Mouse (Mus musculus) lung, embryonic 16.5 days (tissue): ENCODE results near the gene Chd6. TPM values are rescaled to one million over a fixed set of nuclear protein-coding genes. Genes with fewer than 3 reads are reported as not detected.

ENCODE experiments used
- ATAC-seq: fragments of 200-750 bp; cut with Nextera tagmentation; 2 replicates; pipeline ENCODE4 v1.8.0; 2017; ENCODE audit warnings: low read depth, mild to moderate bottlenecking, moderate library complexity
- H3K27ac ChIP-seq: fragments of 300-500 bp; sonication (generic); 2 replicates; pipeline ENCODE4 v1.5.1; 2014; ENCODE audit warnings: mild to moderate bottlenecking, control low read depth, low read length
- H3K27me3 ChIP-seq: fragments of 300-500 bp; sonication (generic); 2 replicates; pipeline ENCODE4 v1.6.1; 2014; ENCODE audit warnings: low read depth, low read length, mixed read lengths; ENCODE audit not compliant: control insufficient read depth, insufficient read depth
- H3K36me3 ChIP-seq: fragments of 300-500 bp; sonication (generic); 2 replicates; pipeline ENCODE4 v1.6.1; 2014; ENCODE audit warnings: low read length; ENCODE audit not compliant: control insufficient read depth, insufficient read depth
- H3K4me1 ChIP-seq: fragments of 300-500 bp; sonication (generic); replicated peaks from 2 replicates; pipeline ENCODE4 v1.6.1; 2014; ENCODE audit warnings: low read length, mixed read lengths; ENCODE audit not compliant: control insufficient read depth, insufficient read depth
- H3K4me2 ChIP-seq: fragments of 300-500 bp; sonication (generic); 2 replicates; pipeline ENCODE4 v1.6.1; 2014; ENCODE audit warnings: low read depth, low read length, control low read depth
- H3K4me3 ChIP-seq: fragments of 300-500 bp; sonication (generic); 2 replicates; pipeline ENCODE4 v1.5.1; 2014; ENCODE audit warnings: mild to moderate bottlenecking, low read length, control low read depth
- H3K9ac ChIP-seq: fragments of 300-500 bp; sonication (generic); 2 replicates; pipeline ENCODE4 v1.6.1; 2014; ENCODE audit warnings: low read length, control low read depth
- H3K9me3 ChIP-seq: fragments of 300-500 bp; sonication (generic); 2 replicates; pipeline ENCODE4 v1.6.1; 2016; ENCODE audit warnings: low read length; ENCODE audit not compliant: control insufficient read depth
- WGBS: fragments of 180-500 bp; shearing (Covaris S2); extraction: QIAGEN DNeasy Blood & Tissue Kit; methylation state at CpG from one replicate; pipeline ENCODE4 v1.1.7; 2014; 5-methylcytosine and 5-hydroxymethylcytosine counted together
- polyA plus RNA-seq: library from polyadenylated mRNA; unstranded; fragments of >200 nt; fragmentation: Nextera tagmentation; extraction: Ambion mirVana; gene quantifications from 2 replicates; pipeline ENCODE4 v1.2.1, GENCODE M21; 2015

The Chd6 gene
- 33.8 and 33.9 TPM in 2 replicates for polyA plus RNA-seq

- WGBS = under 1% methylated on average over 22 of the region's 27 CpGs
- H3K9me3 ChIP-seq = no peaks in the 10 kb centered on the region
These were observed at the start of gene Chd6 for GRCm38 (mm10) chr2:161108933-161109371. Gene Chd6, minus strand, starts transcription at chr2:161109075.

GRCm38 (mm10) chr2:161150004-161150842, 41.3 kb upstream of the Chd6 start:
- no peaks in the 10 kb centered on the region for H3K4me1 ChIP-seq
- WGBS = 59% methylated on average over 7 of the region's 7 CpGs
- ATAC-seq = no peak
- H3K4me3 ChIP-seq = no peak overlapping the region
- H3K9ac ChIP-seq = no peak overlapping the region
- no peaks in the 10 kb centered on the region for H3K9me3 ChIP-seq
- no peak overlapping the region for H3K27ac ChIP-seq
- no peak overlapping the region for H3K4me2 ChIP-seq
- H3K36me3 ChIP-seq = no peaks in the 10 kb centered on the region
- no peaks in the 10 kb centered on the region for H3K27me3 ChIP-seq

More at GRCm38 (mm10) chr2:161108933-161109371, at the start of gene Chd6:
- peak within 1 kb of the TSS; percentile 99 for H3K27ac ChIP-seq
- H3K4me1 ChIP-seq = peaks cover 24% of the 10 kb centered on the region
- no peaks in the 10 kb centered on the region for H3K27me3 ChIP-seq
- peak within 1 kb of the TSS; percentile 93 for H3K4me3 ChIP-seq
- peak within 1 kb of the TSS; percentile 76 for H3K4me2 ChIP-seq
- no peaks in the 10 kb centered on the region for H3K36me3 ChIP-seq
- peak within 1 kb of the TSS; percentile 98 for H3K9ac ChIP-seq
- peak; percentile 99 for ATAC-seq

- Histone ChIP-seq H3K9ac (no peak overlapping the region), H3K4me3 (no peak overlapping the region), H3K27me3 (no peaks in the 10 kb centered on the region), H3K36me3 (no peaks in the 10 kb centered on the region), H3K9me3 (no peaks in the 10 kb centered on the region), H3K4me1 (peaks cover 3% of the 10 kb centered on the region; the same call in 1 of the 2 replicates), H3K27ac (no peak overlapping the region), H3K4me2 (no peak overlapping the region)
- 29% methylated on average over 3 of the region's 3 CpGs for WGBS
- no peak for ATAC-seq
These were observed 39.6 kb upstream of the Chd6 start for GRCm38 (mm10) chr2:161148428-161149020.

- Histone ChIP-seq H3K9me3 (no peaks in the 10 kb centered on the region), H3K27ac (0 out of 2 replicates have a peak overlapping the region, but pooled peaks have one; percentile 4), H3K9ac (no peak overlapping the region), H3K4me1 (peaks cover 3% of the 10 kb centered on the region; the same call in 1 of the 2 replicates), H3K4me2 (no peak overlapping the region), H3K36me3 (no peaks in the 10 kb centered on the region), H3K27me3 (no peaks in the 10 kb centered on the region), H3K4me3 (no peak overlapping the region)
- 44% methylated on average over 4 of the region's 4 CpGs for WGBS
- ATAC-seq = no peak
These were observed 39.0 kb upstream of the Chd6 start for GRCm38 (mm10) chr2:161147656-161148427.

GRCm38 (mm10) chr2:161144799-161145198, 35.9 kb upstream of the Chd6 start:
- WGBS = 45% methylated on average over 4 of the region's 4 CpGs
- Histone ChIP-seq H3K27ac (peak overlapping the region; percentile 49), H3K4me2 (no peak overlapping the region), H3K9ac (no peak overlapping the region), H3K27me3 (no peaks in the 10 kb centered on the region), H3K4me3 (no peak overlapping the region), H3K4me1 (peaks cover 3% of the 10 kb centered on the region; the same call in 1 of the 2 replicates), H3K36me3 (no peaks in the 10 kb centered on the region), H3K9me3 (no peaks in the 10 kb centered on the region)
- peak; percentile 90 for ATAC-seq

- no peaks in the 10 kb centered on the region for H3K27me3 ChIP-seq
- no peaks in the 10 kb centered on the region for H3K9me3 ChIP-seq
- H3K27ac ChIP-seq = no peak overlapping the region
- ATAC-seq = peak; percentile 67
- 33% methylated on average over 11 of the region's 11 CpGs for WGBS
- H3K9ac ChIP-seq = no peak overlapping the region
- no peaks in the 10 kb centered on the region for H3K36me3 ChIP-seq
- H3K4me3 ChIP-seq = no peak overlapping the region
- peaks cover 15% of the 10 kb centered on the region; the same call in 1 of the 2 replicates for H3K4me1 ChIP-seq
- no peak overlapping the region for H3K4me2 ChIP-seq
These were observed 30.0 kb upstream of the Chd6 start for GRCm38 (mm10) chr2:161138672-161139536.

- Histone ChIP-seq H3K4me2 (no peak overlapping the region), H3K4me3 (no peak overlapping the region), H3K27me3 (no peaks in the 10 kb centered on the region), H3K27ac (peak overlapping the region; percentile 67), H3K9me3 (no peaks in the 10 kb centered on the region), H3K4me1 (peaks cover 15% of the 10 kb centered on the region; the same call in 1 of the 2 replicates), H3K9ac (no peak overlapping the region), H3K36me3 (no peaks in the 10 kb centered on the region)
- ATAC-seq = peak; percentile 84
- WGBS = 48% methylated on average over 3 of the region's 3 CpGs
These were observed 28.1 kb upstream of the Chd6 start for GRCm38 (mm10) chr2:161136999-161137398.

GRCm38 (mm10) chr2:161128367-161129111, 19.7 kb upstream of the Chd6 start:
- H3K27ac ChIP-seq = no peak overlapping the region
- H3K9me3 ChIP-seq = no peaks in the 10 kb centered on the region
- no peaks in the 10 kb centered on the region for H3K36me3 ChIP-seq
- ATAC-seq = peak; percentile 68; the same call in 1 of the 2 replicates
- H3K4me2 ChIP-seq = no peak overlapping the region
- no peak overlapping the region for H3K9ac ChIP-seq
- peaks cover 4% of the 10 kb centered on the region; the same call in 1 of the 2 replicates for H3K4me1 ChIP-seq
- no peaks in the 10 kb centered on the region for H3K27me3 ChIP-seq
- 37% methylated on average over 10 of the region's 10 CpGs for WGBS
- no peak overlapping the region for H3K4me3 ChIP-seq
